Mouse (Mus musculus): Measurements from ENCODE around the gene Gm20604. TPM values are rescaled to one million over a fixed set of nuclear protein-coding genes. Genes with fewer than 3 reads are reported as not detected.

The Gm20604 gene
- polyA plus RNA-seq, 1 experiment: 3.6 TPM

GRCm38 (mm10) chr12:102743589-102744574 lies 14.6 kb downstream of the Gm20604 start, which contains the start of the genes Moap1 and Tmem251:
Gene Moap1, minus strand, starts transcription at chr12:102743661.
Gene Tmem251, plus strand, starts transcription at chr12:102743762.
- no peak for DNase-seq (ENCODE audit: low read depth, low spot score)
- WGBS: under 1% methylated on average over 63 of the region's 63 CpGs

- under 1% methylated on average over 33 of the region's 33 CpGs for WGBS
- DNase-seq (ENCODE audit: low read depth, low spot score): no peak
Measured at GRCm38 (mm10) chr12:102743036-102743588, 15.4 kb downstream of the Gm20604 start.

DNA sequence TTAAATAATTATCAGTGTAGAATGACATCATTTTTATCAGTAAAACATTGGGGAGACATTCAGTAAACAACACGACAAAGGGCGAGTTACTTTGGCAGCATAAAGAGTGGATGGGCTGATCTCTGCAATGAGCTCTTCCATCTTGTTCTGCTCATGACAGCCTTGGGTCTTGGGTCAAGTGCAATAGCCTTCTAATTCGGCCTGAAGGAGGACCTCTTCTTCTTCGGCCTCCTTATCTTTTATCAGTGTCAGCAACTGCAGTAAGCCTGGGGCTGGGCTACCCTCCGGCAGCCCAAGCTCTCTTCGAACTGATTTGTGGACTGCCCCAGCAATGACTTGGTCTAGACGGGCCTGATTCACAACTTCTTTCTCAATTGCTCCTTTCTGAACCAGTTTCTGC lies 16.4 kb downstream of the Gm20604 start:
- DNase-seq (ENCODE audit: low read depth, low spot score): no peak

GRCm38 (mm10) chr12:102740285-102740684 lies 18.2 kb downstream of the Gm20604 start:
- DNase-seq (ENCODE audit: low read depth, low spot score): no peak
- 62% methylated on average over 3 of the region's 3 CpGs for WGBS

More for the DNA sequence above, 16.4 kb downstream of the Gm20604 start:
- WGBS: 89% methylated on average over 7 of the region's 7 CpGs

DNA sequence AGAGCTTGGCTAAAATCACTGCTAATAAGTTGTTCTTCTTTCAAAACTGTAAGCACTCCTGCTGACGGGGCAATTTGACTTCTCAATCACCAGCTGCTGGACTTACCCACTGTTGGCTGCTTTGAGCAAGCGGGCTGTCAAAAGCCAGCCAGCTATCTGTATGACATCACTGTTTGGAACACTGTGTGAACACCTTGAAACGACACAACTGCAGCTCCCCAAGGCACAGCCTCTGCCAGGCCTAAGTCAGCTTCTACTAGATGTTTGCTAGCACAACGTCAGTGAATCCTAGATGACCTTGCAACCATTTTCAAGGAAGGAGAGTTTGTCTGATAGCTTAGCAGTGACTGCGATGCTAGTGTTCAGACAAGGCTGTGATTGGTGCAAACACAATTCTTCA lies 19.4 kb downstream of the Gm20604 start:
- 71% methylated on average over 5 of the region's 5 CpGs for WGBS
- DNase-seq (ENCODE audit: low read depth, low spot score): no peak

DNA sequence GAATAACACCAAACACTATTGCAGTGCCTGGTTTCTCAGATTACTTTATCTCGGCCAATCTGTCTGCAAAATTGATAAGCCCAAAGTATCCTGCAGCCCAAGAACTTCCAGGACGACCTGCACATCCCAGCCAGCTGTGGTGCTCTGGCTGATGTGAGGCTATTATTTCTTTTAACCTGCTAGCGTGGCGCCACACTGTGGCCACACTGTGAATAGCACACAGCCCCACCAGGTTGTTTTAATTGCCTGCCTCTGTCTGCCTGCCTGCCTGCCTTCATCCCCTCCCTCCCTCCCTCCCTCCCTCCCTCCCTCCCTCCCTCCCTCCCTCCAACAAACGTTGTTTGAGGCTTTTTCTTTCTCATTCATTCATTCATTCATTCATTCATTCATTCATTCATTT lies 25.1 kb downstream of the Gm20604 start:
- 10% methylated on average over 4 of the region's 5 CpGs for WGBS
- no peak for DNase-seq (ENCODE audit: low read depth, low spot score)

DNA sequence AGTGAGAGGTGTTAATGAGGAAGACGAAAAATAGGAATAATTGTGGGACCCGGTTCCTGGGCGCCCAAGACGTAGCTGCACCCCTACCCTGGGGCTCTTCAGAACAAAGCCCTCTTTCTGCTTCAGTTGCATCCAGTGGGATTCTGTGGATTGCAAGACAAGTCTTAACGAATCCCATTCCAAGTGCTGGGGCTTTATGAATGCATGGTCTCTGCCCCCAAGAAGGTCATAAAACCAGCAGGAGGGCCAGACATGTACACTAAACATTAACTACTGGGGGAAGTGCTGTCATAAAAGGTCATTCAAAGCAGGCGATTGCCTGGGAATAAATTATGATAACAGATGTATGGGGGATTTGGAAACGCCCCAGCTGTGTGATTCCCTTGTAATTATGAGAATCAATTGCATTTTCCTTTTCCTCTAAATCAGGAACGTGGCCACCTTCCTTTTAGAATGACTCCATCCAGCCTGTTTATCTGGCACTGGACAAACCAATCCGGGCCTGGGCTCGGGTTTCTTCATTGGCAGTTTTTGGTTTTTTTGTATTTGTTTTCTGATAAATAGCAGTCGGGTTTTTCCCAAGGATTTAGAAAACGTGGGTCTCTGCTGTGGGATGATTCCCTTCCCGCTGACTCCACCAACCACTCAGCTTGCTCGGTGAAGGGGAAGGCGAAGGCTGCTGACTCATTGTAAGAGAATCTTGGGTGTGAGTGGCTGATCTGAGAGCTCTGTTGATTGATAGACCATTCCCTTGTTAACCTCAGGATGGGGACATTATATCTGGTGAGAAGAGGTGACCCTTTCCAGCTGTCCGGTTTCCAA lies 27.5 kb downstream of the Gm20604 start:
- no peak for DNase-seq (ENCODE audit: low read depth, low spot score)

GRCm38 (mm10) chr12:102729855-102730797 lies 28.3 kb downstream of the Gm20604 start:
- DNase-seq (ENCODE audit: low read depth, low spot score): no peak
- WGBS: 36% methylated on average over 26 of the region's 26 CpGs

More for the DNA sequence above, 27.5 kb downstream of the Gm20604 start:
- 10% methylated on average over 16 of the region's 16 CpGs for WGBS

GRCm38 (mm10) chr12:102725761-102726175 lies 32.7 kb downstream of the Gm20604 start:
- no peak for DNase-seq (ENCODE audit: low read depth, low spot score)
- 44% methylated on average over 7 of the region's 7 CpGs for WGBS

DNA sequence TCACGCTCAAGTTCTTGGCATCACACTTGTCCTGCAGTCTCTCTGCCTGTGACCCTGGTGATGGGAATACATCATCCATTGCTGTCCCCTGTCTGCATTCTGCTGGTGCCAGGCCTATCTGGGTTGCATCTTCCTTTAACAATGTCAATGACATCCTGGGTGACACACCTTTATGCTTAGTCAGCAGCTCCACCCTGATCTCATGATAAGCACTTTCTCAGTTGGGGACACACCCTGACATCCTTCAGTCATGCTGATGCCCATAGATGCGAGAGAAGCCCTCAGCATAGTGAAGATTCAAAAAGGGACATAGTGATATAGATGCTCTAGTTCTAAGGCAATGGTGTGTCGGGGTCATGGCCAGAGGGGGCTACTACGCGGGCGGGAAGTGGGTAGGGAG lies 33.3 kb downstream of the Gm20604 start:
- WGBS: 86% methylated on average over 6 of the region's 6 CpGs

DNA sequence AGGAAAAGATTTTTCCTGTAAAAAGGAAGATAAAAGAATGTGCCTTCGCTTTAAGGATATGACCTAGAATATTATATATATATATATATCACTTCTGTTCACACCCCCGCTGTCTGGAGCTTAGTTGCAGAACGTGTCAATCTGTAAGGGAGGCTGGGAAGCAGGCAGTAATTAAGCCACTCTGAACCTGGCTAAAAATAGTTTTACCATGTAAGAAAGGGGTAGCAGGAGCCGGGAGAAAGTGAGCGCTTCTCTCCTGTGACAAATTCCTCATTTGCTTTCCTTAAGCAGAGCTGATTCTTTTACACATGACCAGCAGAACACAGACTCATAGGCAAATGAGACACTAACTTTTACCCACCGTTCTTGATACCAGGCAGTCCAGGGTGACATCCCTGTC lies 34.6 kb downstream of the Gm20604 start:
- 77% methylated on average over 6 of the region's 6 CpGs for WGBS
- DNase-seq (ENCODE audit: low read depth, low spot score): no peak

More for the DNA sequence above, 33.3 kb downstream of the Gm20604 start:
- DNase-seq (ENCODE audit: low read depth, low spot score): no peak

DNA sequence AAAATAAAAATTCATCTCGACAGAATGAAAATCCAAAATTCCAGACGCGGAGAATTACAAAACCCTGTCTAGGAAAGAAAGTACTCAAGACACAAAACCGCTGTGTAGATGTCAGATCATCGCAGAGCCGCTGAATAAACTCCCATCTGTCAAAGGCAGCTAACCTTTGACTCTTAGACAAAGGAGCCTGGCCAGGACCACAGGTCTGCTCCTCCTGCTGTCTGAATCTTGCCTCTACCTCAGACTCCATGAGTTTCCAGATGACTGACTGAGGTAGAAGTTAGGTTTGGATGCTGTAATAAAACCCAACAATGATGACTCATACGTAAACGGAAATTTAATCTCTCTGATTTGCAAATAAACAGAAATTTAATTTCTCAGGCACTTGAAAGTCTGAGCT lies 35.5 kb downstream of the Gm20604 start:
- no peak for DNase-seq (ENCODE audit: low read depth, low spot score)
- 69% methylated on average over 8 of the region's 8 CpGs for whole genome bisulfite sequencing

DNA sequence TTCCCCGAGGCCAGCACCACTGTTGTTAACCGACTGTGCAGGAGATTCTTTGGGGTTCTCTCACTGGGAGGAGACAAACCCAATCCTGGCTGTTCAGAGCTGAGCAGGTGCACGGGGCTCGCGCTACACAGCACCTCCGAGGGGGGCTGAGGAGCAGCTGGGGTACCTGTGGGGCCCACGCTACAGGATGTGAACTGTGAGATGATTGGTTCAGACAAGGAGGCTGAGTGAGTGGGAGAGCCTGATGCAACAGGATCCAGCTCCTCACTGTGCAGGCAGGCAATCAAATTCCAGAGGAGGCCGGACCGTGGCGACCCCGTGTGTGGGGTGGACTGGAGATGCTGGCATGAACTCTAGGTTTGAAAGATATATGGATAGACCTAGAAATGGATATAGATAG lies 36.0 kb downstream of the Gm20604 start:
- WGBS: 74% methylated on average over 11 of the region's 11 CpGs

GRCm38 (mm10) chr12:102719552-102720315 lies 38.7 kb downstream of the Gm20604 start:
- DNase-seq (ENCODE audit: low read depth, low spot score): no peak
- 19% methylated on average over 13 of the region's 13 CpGs for WGBS

More for the DNA sequence above, 36.0 kb downstream of the Gm20604 start:
- DNase-seq (ENCODE audit: low read depth, low spot score): no peak

DNA sequence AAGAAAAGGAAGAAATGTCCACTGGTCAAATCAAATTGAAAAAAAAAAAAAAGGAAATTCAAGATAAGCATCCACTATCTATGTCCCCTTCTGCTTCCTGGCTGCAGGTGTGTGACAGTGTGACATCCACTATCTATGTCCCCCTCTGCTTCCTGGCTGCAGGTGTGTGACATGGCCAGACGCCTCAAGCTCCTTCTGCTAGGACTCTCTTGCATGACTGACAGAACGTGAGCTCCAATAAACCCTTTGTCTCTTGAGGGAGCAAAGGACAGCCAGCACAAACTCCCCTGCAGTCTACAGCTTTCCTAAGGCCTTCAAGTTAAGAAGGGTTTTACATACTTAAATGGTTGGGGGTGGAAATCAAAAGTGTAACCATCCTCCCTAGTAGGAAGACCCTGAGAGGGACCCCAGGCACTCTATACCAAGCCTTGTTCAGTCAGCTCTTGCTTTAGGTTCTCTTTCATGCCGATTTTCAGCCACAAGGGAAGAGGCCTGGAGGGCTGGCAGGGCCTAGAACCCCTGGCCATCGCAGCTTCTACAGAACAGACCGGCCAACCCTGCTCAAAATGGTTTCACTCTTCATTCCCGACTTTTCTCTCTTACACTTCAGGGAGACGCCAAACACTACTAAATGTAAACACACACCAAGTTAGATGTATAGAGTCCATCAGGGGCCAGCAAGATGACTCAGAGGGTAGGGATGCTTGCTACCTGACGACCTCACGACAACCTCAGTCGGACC lies 43.6 kb downstream of the Gm20604 start:
- no peak for DNase-seq (ENCODE audit: low read depth, low spot score)
- WGBS: 85% methylated on average over 10 of the region's 10 CpGs

- 48% methylated on average over 2 of the region's 2 CpGs for WGBS
- no peak for DNase-seq (ENCODE audit: low read depth, low spot score)
Measured at GRCm38 (mm10) chr12:102714116-102714515, 44.4 kb downstream of the Gm20604 start.

DNA sequence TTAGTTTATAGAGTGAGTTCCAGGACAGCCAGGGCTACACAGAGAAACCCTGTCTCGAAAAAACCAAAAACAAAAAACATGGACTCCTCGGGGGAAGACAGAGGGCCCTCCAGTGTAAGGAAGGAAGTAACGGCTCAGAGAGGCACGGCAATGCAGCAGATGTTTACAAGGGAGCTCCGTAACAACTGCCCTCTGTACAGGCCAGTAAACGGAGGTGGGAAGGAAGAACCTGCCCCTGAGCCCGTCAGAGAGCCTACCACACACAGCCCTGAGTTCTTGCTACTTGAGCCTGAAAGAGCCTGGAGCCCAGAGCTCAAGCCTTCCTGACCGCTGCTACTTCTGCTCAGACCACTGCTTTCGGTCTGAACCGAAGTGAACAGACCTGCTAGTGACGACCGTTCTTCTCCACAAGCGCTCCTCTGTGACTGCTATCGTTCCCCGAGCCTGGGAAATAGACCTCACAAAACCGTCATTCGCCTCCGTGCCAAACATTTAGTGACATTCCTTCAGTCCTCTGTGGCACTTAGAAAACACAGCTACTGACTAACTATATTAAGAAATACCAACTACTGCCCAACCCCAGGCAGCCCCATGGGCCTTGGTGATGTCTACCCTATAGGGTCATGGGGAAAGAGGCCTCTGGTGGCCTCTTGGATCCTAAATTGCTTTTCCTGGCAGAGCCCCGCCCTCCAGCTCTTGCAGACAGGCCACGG lies 45.2 kb downstream of the Gm20604 start:
- DNase-seq (ENCODE audit: low read depth, low spot score): no peak
- 41% methylated on average over 20 of the region's 20 CpGs for WGBS
